Mouse (Mus musculus) adrenal gland, postnatal 25 days (tissue): ENCODE measurements at regions not wholly inside any gene's neighbourhood (a gene's known extent, or its start where the extent isn't known, plus 50 kb on each side); places are given as distances from the start of the nearest gene placed in this dataset.

Source experiments
- DNase-seq: peaks from one replicate; pipeline ENCODE4 v3.0.0; 2021; ENCODE audit warnings: mixed read lengths

DNA sequence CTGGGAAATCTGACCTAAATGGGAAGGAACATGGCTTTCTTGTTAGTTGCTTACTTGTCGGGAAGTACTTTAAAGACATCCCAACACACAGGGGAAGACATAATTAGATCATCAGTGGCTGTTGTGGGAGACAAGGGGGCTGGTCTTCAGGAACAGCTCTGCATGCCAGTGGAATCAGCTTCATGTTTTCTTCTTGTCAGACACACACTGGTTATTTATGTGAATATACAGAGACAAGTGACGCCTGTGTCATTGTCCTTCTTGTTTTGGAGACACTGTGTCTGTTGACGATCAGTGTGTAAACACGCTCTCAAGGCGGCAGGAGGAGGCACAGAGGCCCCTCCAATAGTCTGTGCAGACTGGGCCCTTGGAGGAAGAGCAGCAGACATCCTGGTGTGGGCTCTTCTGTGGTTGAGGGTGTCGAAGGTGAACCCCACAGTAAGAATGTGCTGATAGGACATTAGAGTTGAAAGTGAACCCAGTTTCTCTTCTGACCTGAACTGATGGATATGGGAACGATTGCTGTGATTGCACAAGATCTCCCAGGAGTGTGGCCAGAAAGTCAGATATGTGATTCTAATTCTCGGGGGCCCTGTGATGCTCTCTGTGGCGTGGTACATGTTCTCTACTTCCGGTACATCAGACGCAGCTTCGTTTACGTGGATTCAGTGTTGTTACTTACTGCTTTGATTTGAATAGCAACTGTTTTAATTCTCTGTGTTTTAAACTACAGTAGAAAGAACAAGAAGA lies 151.9 kb upstream of the Gm5148 start:
- DNase-seq, result no peak

DNA sequence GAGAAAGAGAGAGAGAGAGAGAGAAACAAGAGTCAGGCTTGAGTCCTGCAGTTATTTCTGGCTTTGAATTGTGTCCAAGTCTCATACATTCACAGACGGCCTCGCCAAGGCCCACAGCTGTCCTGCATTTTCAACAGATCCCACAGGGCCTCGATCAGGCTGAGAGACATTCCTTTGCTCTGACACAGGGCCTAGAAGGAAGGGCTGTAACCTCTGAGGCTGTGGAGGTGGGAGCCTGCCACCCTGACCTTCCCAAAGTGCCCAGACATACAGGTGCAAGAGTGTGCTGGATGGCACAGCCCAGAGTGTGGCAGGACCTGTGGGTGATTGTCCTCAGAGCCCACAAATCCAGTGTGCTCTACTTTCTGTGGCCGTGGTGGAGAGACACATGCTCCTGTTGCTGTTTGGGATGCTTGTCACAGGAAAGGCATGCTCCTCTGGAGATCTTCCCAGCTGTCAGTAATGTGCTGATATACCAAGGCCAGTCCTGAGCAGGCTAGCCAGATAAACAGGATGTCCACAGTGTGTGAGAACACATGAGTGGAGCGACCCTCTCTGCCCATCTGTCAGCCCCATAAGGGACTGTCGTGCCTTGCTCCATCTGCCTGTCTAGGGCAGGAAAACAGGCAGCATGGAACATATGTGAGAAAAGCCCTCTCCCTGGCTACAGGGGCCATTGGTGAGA lies 151.2 kb upstream of the Gm5148 start:
- DNase-seq, result peak; percentile 29

DNA sequence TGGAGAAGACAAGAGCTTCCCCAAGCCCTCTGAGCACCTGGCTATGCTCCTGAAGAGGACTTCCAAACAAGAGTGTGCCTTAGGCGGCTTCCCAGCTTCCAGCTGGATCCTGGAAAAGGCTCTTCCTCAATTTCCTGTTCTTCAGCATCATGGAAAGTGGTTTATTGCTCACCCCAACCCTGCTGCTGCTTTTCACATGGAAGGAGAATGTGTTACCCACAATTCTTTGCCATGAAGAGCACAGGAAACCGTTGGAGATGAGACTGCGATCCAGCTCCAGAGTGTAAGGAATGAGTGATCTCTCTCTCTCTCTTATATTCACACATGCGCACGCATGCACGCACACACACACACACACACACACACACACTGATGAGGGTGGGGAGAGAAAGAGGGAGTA lies 150.6 kb upstream of the Gm5148 start:
- DNase-seq, result no peak

GRCm38 (mm10) chr3:37874346-37874745 lies 150.1 kb upstream of the Gm5148 start:
- DNase-seq, result no peak

DNA sequence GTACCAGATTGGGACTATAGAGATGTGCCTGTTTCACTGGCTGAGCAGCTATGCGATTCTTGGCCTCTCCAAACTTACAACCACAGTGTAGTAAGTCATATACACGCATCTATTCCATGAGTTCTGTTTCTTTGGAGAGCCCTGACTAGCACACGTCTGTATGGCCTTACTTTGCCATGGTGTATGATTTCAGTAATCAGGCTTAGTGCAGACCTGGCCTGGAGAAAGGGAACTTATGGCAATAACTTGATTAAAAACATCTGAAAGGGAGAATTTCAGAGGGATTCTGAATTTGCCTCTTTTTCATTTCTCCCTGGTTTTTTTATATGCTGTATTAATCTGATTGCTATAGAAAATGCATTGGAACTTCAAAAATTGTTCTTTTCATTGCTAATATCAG lies 148.0 kb upstream of the Gm5148 start:
- no peak for DNase-seq

DNA sequence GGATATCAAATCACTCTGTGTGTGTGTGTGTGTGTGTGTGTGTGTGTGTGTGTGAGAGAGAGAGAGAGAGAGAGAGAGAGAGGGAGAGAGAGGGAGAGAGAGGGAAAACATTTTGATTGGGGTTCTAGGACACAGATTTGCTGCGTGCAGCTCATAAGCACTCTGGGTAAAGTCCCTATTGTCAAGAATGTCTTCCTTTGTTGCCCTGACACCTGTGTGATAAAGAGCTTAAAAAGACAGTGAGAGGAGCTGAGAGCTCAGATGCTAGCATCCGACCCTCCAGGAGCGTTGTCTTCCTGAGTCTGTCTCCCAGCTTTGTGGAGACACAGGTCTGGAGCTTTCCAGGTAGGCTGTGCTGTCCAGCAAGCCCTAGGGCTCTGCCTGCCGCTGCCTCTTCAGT lies 146.8 kb upstream of the Gm5148 start:
- DNase-seq, result no peak

DNA sequence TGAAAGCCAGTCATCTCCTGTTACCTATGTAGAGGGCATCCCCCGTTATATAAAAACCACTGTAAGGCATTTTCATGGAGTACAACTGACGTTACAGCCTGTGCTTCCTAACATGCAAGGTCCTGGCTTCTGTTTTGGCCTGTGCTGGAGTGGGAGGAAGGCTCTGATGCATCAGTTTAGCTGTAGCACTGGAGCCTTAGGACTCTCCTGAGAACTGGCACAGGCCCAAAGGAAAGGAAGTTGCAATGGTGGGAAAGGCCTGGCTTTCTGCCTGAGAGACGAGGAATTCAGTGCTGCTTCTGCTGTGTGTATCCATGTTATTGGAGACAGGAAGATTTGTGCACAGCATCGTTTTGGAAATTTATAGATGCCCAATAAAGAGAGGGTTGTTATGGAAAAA lies 144.2 kb upstream of the Gm5148 start:
- no peak for DNase-seq

- DNase-seq, result no peak
These were observed 138.5 kb upstream of the Gm5148 start for GRCm38 (mm10) chr3:37862756-37863155.

GRCm38 (mm10) chr3:37860715-37861461 lies 136.6 kb upstream of the Gm5148 start:
- no peak for DNase-seq

DNA sequence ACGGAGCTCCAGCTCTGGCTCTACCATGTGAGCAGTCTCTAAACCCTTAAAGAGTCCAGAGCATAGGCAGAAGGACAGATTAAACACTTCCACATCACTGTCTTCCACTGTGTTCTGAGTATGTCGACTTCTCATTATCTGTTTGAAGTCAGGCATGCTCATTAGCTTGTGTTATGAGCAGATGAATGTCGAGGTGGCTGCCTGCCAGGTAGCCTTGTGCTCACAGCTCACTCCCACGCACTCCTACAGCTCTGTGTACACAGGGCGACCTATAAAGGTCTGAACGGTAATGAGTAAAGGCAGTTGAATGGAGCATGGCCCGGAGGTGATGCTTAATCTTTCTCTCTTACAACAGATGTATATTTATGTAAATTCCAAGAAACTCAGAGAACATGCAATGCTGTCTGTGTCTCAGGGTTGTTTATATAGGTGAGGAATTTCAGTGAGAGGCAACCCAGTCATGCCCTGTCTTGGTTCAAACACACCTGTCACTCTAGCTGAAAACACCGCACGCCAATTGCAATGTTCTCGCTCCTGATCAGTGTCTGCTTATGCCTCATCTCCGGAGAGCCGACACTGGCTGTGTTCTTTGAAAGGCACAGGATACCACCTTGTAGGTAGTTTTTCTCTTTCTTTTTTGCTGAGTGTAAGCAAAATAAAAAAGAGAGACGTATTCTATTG lies 135.9 kb upstream of the Gm5148 start:
- peak; percentile 41 for DNase-seq

DNA sequence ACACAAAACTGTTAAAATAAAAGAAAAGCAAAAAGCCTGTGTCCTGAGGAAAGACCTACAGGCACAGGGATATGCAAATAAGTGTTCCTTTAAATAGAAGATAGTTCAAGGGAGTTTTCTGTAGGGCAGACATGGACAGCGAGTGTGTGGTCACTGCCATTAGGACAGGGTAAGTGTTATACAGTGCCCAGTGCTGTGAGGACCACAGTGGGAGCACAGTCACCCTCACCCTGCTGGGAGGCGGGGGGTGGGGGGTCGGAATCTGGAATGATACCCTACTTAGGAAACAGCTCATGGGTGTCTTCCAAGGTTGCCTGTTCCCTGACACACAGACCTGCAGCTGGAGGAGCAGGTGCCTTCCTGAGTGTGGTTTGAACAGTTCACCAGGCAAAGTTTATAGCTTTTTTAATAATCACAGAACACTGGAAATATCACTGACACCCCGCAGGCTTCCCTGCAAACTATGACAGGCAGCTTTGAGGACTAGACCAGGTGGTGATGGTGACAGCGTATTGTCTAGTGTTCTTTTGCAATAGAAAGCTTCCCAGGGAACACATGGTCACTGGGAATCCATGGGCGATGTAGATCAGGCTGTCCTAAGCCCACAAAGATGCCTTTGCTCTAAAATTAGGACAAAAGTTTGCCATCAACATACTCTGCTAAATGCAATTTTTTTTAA lies 134.5 kb upstream of the Gm5148 start:
- no peak for DNase-seq

DNA sequence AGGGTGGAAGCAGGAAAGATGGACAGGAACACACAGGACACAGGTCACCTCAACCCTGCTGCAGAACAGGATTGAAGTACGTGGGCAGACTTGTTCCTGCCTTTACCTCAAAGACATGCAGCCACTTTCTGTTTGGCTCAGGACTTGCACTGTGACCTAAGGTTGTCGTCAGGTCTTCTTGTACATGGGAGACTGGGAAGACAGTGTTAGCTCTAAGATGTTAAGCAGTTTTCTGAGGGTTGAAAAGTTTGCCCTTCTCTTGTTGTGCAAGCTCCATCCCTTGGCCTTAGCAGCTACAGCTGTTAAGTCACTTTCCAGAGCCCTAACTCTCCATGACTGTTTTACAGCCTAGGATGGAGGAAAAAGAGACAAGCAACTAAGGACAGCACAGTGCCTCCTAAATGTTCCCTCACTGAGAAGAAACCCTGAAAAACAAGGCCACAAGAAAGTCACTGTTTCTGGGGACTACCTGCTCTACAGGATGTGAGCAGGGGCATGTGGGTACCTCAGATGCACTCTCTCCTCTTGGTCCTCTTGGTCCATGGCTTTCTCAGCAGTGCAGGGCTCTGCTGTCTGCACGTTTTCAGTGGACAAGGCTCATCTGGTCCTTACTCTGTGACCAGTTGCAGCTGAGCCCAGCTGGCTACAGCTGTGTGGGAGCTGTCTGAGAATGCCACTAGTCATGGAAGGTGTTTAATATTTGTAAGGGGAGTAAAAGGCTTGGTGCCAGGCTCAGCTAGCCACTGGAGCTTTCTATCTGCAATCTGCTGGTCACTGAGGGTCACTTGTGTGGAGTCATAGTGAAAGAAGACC lies 122.1 kb upstream of the Gm5148 start:
- DNase-seq, result no peak

GRCm38 (mm10) chr3:37845313-37846023 lies 121.2 kb upstream of the Gm5148 start:
- no peak for DNase-seq

- no peak for DNase-seq
These were observed 120.5 kb upstream of the Gm5148 start for GRCm38 (mm10) chr3:37844731-37845312.

DNA sequence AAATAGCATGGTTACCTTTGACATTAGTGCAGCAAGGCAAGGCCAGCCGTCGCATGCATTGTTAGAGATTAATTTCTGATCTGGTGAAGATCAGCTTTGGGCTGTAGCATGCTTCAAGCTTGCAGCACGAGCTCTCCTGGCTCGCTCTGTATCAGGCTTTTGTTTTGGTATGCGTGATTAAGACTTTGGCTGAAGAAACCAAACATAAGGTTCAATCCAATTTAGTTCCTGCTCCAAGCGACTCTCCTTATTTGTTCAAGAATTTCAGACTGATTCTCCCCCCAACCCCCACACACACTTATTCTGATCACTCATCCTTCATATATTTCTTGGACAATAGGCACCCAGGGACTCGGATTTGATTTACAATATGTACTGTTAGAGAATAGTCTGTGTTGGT lies 118.0 kb upstream of the Gm5148 start:
- DNase-seq, result no peak

GRCm38 (mm10) chr3:37838896-37839295 lies 114.6 kb upstream of the Gm5148 start:
- DNase-seq, result no peak

DNA sequence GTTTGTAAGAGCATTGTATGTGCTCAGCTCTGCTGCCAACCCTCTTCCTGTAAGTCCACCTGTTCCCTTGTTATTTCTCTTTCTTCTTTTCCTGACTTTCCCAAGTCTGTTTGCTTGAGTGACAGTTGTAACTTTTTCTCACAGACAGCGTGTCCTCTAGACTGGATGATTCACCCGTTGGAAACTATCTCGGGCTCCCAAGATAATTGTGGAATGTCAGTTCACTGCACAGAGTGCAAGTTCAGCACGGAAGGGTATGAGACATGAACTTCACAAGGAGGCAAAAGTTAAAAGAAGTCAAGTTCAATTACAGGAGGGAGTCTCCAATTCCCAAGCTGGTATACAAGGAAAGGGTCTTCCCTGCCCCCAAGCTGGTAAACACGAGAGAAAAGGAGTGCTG lies 112.5 kb upstream of the Gm5148 start:
- DNase-seq, result no peak

GRCm38 (mm10) chr3:37835687-37836086 lies 111.4 kb upstream of the Gm5148 start:
- DNase-seq, result no peak

DNA sequence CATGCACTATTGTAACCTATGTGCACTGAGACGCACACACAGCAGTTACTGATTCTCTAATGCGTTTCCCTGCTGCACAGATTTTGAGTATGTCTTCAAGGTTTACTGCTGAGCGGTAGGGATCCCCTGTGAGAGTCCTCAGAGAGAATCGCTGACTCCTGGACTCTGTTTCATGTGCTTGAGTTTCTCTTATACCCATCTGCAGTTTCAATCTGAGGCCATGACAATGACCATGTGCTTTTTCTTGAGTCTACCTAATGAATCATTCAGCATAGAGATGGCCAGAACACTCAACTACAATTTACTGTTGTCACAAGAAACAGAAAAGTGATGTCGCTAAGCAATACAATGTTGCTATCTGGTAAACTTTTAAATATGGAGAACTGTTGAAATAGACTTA lies 110.8 kb upstream of the Gm5148 start:
- DNase-seq, result no peak

GRCm38 (mm10) chr3:37834626-37835025 lies 110.3 kb upstream of the Gm5148 start:
- no peak for DNase-seq
